Mouse (Mus musculus): ENCODE results near the gene Zfp385b. TPM values are rescaled to one million over a fixed set of nuclear protein-coding genes. Genes with fewer than 3 reads are reported as not detected.

Gene Zfp385b
- polyA plus RNA-seq, 1 experiment from 2014 or later = 3.3 TPM

DNA sequence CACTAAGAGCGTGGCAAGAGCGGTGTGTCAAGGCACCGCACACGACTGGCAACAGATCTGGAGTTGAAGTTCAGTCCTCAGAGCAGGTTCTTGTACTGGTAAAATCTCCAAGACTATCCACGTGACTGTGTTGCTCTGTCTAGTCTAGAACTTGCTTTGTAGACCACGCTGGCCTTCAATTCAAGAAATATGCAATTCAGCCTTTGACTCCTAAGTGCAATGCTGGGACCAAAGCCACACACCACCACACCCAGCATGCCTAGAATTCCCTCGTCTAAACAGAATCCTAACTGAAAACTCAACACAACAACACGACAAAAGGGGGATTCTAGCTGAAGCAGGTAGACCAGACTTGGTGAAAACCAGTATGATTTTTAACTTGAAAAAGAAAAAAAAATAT lies 332.3 kb downstream of the Zfp385b start:
- H3K36me3 ChIP-seq = no peaks in the 10 kb centered on the region
- H3K9me3 ChIP-seq = no peaks in the 10 kb centered on the region
- no peak overlapping the region for H3K4me3 ChIP-seq
- H3K27me3 ChIP-seq (replicated peaks) = no peaks in the 10 kb centered on the region
- no peak for ATAC-seq (ENCODE audit: extremely low read depth, insufficient number of reproducible peaks, low FRiP score, low TSS enrichment)
- H3K4me2 ChIP-seq = no peak overlapping the region
- no peaks in the 10 kb centered on the region for H3K4me1 ChIP-seq
- 78% methylated on average over 8 of the region's 8 CpGs for WGBS
- H3K9ac ChIP-seq = no peak overlapping the region
- H3K27ac ChIP-seq (replicated peaks) = no peak overlapping the region

- Histone ChIP-seq H3K9ac (no peak overlapping the region), H3K36me3 (no peaks in the 10 kb centered on the region), H3K27me3 (replicated peaks) (no peaks in the 10 kb centered on the region), H3K4me3 (no peak overlapping the region), H3K9me3 (no peaks in the 10 kb centered on the region), H3K4me2 (no peak overlapping the region), H3K4me1 (no peaks in the 10 kb centered on the region), H3K27ac (replicated peaks) (no peak overlapping the region)
- WGBS = 80% methylated on average over 10 of the region's 10 CpGs
- no peak for ATAC-seq (ENCODE audit: extremely low read depth, insufficient number of reproducible peaks, low FRiP score, low TSS enrichment)
These were observed 338.2 kb downstream of the Zfp385b start for GRCm38 (mm10) chr2:77481274-77481673.

- ATAC-seq (ENCODE audit: extremely low read depth, insufficient number of reproducible peaks, low FRiP score, low TSS enrichment) = no peak
- no peak overlapping the region for H3K4me3 ChIP-seq
- H3K36me3 ChIP-seq = peaks cover 10% of the 10 kb centered on the region
- H3K27me3 ChIP-seq (replicated peaks) = no peaks in the 10 kb centered on the region
- H3K9ac ChIP-seq = no peak overlapping the region
- H3K4me1 ChIP-seq = no peaks in the 10 kb centered on the region
- H3K9me3 ChIP-seq = peaks cover 7% of the 10 kb centered on the region
- H3K27ac ChIP-seq (replicated peaks) = no peak overlapping the region
- no peak overlapping the region for H3K4me2 ChIP-seq
- WGBS = 49% methylated on average over 10 of the region's 10 CpGs
These were observed 341.9 kb downstream of the Zfp385b start for GRCm38 (mm10) chr2:77477536-77477935.

GRCm38 (mm10) chr2:77476444-77476843 lies 343.0 kb downstream of the Zfp385b start:
- no peak overlapping the region for H3K9ac ChIP-seq
- H3K27ac ChIP-seq (replicated peaks) = no peak overlapping the region
- ATAC-seq (ENCODE audit: extremely low read depth, insufficient number of reproducible peaks, low FRiP score, low TSS enrichment) = no peak
- WGBS = 77% methylated on average over 8 of the region's 8 CpGs
- H3K27me3 ChIP-seq (replicated peaks) = no peaks in the 10 kb centered on the region
- H3K4me1 ChIP-seq = no peaks in the 10 kb centered on the region
- H3K36me3 ChIP-seq = peaks cover 10% of the 10 kb centered on the region
- no peak overlapping the region for H3K4me3 ChIP-seq
- H3K9me3 ChIP-seq = peaks cover 7% of the 10 kb centered on the region
- H3K4me2 ChIP-seq = no peak overlapping the region

DNA sequence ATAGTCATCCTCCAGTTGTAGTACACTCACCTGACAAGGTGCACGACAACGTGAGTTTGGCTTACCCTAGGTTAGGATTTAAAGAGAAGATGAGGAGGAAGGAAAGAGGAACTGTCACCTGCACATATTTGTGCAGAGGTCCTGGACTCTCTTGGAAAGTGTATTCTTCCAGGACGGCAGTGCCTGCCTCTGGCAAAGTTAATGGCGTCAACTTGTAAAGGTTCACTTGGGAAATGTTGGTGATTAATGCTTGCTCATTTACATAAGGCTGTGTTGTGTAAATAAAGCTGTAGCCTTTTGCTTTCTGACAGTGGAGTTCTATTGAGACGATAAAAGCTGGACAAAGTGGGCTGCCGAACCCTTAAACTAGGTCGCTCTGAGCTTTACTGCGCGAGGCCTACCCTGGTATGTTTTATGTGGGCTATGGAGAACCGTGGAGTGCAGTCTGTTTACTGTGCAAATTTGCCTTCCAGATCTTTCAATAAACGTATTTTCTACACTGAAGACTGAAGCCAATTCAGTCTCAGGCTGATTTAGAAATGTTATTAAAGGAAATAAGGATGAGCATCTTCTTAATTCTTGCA lies 347.1 kb downstream of the Zfp385b start:
- Histone ChIP-seq H3K27ac (replicated peaks) (no peak overlapping the region), H3K9ac (no peak overlapping the region), H3K27me3 (replicated peaks) (no peaks in the 10 kb centered on the region), H3K4me1 (no peaks in the 10 kb centered on the region), H3K36me3 (peaks cover 10% of the 10 kb centered on the region), H3K9me3 (peaks cover 7% of the 10 kb centered on the region), H3K4me3 (no peak overlapping the region), H3K4me2 (no peak overlapping the region)
- WGBS = 87% methylated on average over 11 of the region's 11 CpGs
- ATAC-seq (ENCODE audit: extremely low read depth, insufficient number of reproducible peaks, low FRiP score, low TSS enrichment) = no peak

DNA sequence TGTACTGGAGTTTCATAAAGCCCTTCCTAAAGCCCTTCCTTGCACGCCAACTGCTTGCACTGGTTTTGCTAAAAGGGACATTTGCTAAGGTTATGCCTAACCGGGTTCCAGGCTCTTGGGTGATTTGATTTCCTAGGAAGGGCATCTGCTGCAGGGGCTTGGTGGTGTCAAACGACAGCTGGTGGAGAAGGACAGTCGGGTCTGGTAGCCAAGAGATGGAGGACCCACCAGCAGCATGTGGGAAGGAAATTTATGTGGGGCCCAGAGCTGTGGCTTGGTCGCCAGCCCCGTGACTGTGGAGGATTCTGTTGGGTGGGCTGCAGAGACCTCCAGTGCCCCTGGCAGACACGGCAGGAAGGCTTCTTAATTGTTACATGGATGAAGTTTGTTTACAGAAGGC lies 348.7 kb downstream of the Zfp385b start:
- Histone ChIP-seq H3K27me3 (replicated peaks) (no peaks in the 10 kb centered on the region), H3K4me1 (no peaks in the 10 kb centered on the region), H3K36me3 (peaks cover 10% of the 10 kb centered on the region), H3K27ac (replicated peaks) (no peak overlapping the region), H3K9me3 (peaks cover 7% of the 10 kb centered on the region), H3K4me3 (no peak overlapping the region), H3K4me2 (no peak overlapping the region), H3K9ac (no peak overlapping the region)
- WGBS = 65% methylated on average over 7 of the region's 7 CpGs
- no peak for ATAC-seq (ENCODE audit: extremely low read depth, insufficient number of reproducible peaks, low FRiP score, low TSS enrichment)

DNA sequence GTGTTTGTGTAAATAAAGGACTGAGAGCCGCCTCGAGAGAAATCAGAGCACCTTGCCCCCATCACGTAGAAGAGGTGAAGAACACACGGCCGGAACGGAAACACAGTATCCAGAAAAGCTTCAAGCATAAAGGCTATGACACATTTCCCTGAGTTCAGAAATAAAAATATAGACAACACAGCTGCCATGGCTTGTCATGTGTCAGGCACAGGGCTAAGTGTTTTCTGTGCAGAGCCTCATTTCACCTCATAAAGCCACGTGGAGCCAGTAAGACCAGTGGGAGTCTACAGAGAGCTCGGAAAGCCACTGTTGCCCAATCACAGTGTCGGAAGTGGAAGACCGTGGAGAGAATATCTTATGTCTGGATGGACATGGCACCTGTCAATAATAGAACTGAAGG lies 358.0 kb downstream of the Zfp385b start:
- Histone ChIP-seq H3K4me1 (peaks cover 11% of the 10 kb centered on the region), H3K9ac (no peak overlapping the region), H3K36me3 (no peaks in the 10 kb centered on the region), H3K27ac (replicated peaks) (no peak overlapping the region), H3K4me3 (no peak overlapping the region), H3K27me3 (replicated peaks) (no peaks in the 10 kb centered on the region), H3K4me2 (no peak overlapping the region), H3K9me3 (no peaks in the 10 kb centered on the region)
- ATAC-seq (ENCODE audit: extremely low read depth, insufficient number of reproducible peaks, low FRiP score, low TSS enrichment) = no peak
- WGBS = 83% methylated on average over 10 of the region's 10 CpGs

- no peaks in the 10 kb centered on the region for H3K36me3 ChIP-seq
- no peak overlapping the region for H3K4me2 ChIP-seq
- H3K9me3 ChIP-seq = no peaks in the 10 kb centered on the region
- no peaks in the 10 kb centered on the region for H3K27me3 ChIP-seq (replicated peaks)
- H3K27ac ChIP-seq (replicated peaks) = no peak overlapping the region
- peaks cover 11% of the 10 kb centered on the region for H3K4me1 ChIP-seq
- no peak for ATAC-seq (ENCODE audit: extremely low read depth, insufficient number of reproducible peaks, low FRiP score, low TSS enrichment)
- H3K4me3 ChIP-seq = no peak overlapping the region
- no peak overlapping the region for H3K9ac ChIP-seq
- 63% methylated on average over 6 of the region's 6 CpGs for WGBS
These were observed 359.4 kb downstream of the Zfp385b start for GRCm38 (mm10) chr2:77460011-77460410.

DNA sequence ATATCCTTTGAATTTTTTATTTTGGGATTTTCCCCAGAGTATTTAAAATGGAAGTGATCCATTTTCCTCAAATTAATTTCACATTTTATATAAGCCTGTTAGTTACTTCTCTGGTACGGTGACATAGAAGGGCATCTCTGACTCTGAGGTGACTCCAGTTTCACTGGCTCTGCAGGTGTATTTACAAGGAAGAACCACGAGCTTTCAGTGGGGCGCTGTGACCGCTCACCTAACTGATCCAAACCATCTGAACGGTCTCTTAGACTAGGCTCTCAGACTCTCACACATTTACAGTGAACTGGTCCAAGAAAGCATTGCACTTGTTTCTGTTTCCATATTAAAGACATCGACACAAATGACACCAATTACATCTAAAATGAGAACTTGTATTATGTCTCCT lies 361.0 kb downstream of the Zfp385b start:
- 82% methylated on average over 6 of the region's 6 CpGs for WGBS
- no peaks in the 10 kb centered on the region for H3K36me3 ChIP-seq
- no peaks in the 10 kb centered on the region for H3K27me3 ChIP-seq (replicated peaks)
- H3K27ac ChIP-seq (replicated peaks) = no peak overlapping the region
- H3K4me1 ChIP-seq = peaks cover 24% of the 10 kb centered on the region
- ATAC-seq (ENCODE audit: extremely low read depth, insufficient number of reproducible peaks, low FRiP score, low TSS enrichment) = no peak
- H3K4me3 ChIP-seq = no peak overlapping the region
- H3K9ac ChIP-seq = no peak overlapping the region
- H3K9me3 ChIP-seq = no peaks in the 10 kb centered on the region
- H3K4me2 ChIP-seq = no peak overlapping the region

DNA sequence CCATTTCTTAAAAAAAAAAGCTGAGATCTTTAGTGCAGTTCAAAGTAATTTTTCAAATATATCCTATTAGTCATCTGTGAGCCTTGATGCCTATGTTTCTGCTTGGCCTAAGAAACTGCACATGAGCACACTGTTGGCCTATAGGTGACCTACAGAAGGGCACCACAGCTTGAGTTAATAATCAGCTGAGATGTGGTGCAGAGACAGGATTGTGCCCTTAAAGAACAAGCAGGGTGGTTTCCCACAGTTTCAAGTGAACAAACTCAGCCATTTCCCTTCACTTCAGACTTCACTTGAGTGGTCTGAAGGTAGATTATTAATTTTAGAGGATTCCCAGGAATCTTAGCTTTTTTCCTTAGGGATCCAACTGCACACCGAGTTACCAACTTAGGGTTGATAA lies 362.3 kb downstream of the Zfp385b start:
- Histone ChIP-seq H3K4me3 (no peak overlapping the region), H3K36me3 (no peaks in the 10 kb centered on the region), H3K9me3 (no peaks in the 10 kb centered on the region), H3K27me3 (replicated peaks) (no peaks in the 10 kb centered on the region), H3K4me2 (no peak overlapping the region), H3K9ac (no peak overlapping the region), H3K27ac (replicated peaks) (no peak overlapping the region), H3K4me1 (peaks cover 26% of the 10 kb centered on the region)
- ATAC-seq (ENCODE audit: extremely low read depth, insufficient number of reproducible peaks, low FRiP score, low TSS enrichment) = no peak
- 29% methylated on average over 1 of the region's 1 CpGs for WGBS

DNA sequence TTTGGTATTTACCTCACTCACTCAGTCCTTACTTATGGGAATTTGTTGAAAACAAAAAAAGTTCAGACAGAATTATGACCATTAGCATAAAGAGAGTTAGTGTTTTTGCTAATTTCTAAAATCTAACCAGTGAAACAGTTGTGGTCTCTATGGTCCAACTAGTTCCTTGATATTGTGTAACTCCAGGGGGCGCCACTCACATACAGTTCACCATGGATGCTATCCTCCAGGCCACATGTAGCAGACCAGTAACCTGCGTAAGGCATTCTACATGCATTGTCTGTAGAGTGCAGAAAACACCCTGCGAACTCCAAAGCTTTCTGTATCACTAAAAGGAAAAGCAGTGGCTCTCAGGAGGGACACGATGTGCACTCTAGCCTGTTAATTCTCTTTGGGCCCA lies 362.8 kb downstream of the Zfp385b start:
- H3K36me3 ChIP-seq = no peaks in the 10 kb centered on the region
- no peak overlapping the region for H3K9ac ChIP-seq
- H3K27ac ChIP-seq (replicated peaks) = no peak overlapping the region
- no peaks in the 10 kb centered on the region for H3K27me3 ChIP-seq (replicated peaks)
- H3K4me1 ChIP-seq = peaks cover 26% of the 10 kb centered on the region
- no peak for ATAC-seq (ENCODE audit: extremely low read depth, insufficient number of reproducible peaks, low FRiP score, low TSS enrichment)
- H3K9me3 ChIP-seq = no peaks in the 10 kb centered on the region
- 51% methylated on average over 4 of the region's 4 CpGs for WGBS
- H3K4me3 ChIP-seq = no peak overlapping the region
- H3K4me2 ChIP-seq = no peak overlapping the region

DNA sequence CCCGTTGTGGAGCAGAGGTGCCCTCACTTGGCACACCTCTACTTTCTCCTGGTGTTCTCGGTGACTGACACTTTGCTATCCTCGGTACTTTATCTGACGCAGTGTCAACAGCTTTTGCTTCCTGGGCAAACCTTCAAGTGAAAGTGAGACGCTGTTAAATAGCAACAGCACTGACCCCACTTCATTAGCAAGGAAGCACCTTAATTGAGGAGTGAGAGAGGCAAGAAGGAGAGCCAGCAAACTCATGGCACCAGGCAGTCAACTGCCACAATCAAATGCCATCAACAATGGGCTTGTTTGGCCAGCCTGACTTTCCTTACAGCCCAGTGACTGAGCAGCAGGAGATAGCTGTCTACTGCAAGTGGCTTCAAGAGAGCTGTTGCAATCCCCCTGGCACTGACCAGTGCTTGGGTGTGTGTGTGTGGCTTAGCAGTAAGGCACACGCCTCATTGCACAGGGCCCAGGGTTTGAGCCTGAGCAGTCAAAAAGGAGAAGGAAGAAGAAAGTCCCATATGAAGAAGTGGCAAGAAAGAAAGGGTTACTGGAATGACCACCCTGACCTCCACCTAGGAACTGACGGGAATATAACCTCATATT lies 365.0 kb downstream of the Zfp385b start:
- H3K27ac ChIP-seq (replicated peaks) = no peak overlapping the region
- H3K36me3 ChIP-seq = no peaks in the 10 kb centered on the region
- H3K9ac ChIP-seq = no peak overlapping the region
- H3K4me2 ChIP-seq = peak overlapping the region; percentile 32
- no peak overlapping the region; the same call in 1 of the 2 replicates for H3K4me3 ChIP-seq
- H3K27me3 ChIP-seq (replicated peaks) = no peaks in the 10 kb centered on the region
- peaks cover 17% of the 10 kb centered on the region for H3K4me1 ChIP-seq
- no peaks in the 10 kb centered on the region for H3K9me3 ChIP-seq
- WGBS = 30% methylated on average over 7 of the region's 7 CpGs
- ATAC-seq (ENCODE audit: extremely low read depth, insufficient number of reproducible peaks, low FRiP score, low TSS enrichment) = no peak

All from heart, embryonic 13.5 days (tissue).